Mouse (Mus musculus) layer of hippocampus, postnatal 14 days (tissue): ENCODE measurements at regions not wholly inside any gene's neighbourhood (a gene's known extent, or its start where the extent isn't known, plus 50 kb on each side); places are given as distances from the start of the nearest gene placed in this dataset.

Source experiments
- DNase-seq, 2 experiments: peaks; one replicate each; pipeline ENCODE4 v3.0.0; 2021 to 2022; ENCODE audit warnings: low spot score in 2 of 2, mixed read lengths in 1 of 2

DNA sequence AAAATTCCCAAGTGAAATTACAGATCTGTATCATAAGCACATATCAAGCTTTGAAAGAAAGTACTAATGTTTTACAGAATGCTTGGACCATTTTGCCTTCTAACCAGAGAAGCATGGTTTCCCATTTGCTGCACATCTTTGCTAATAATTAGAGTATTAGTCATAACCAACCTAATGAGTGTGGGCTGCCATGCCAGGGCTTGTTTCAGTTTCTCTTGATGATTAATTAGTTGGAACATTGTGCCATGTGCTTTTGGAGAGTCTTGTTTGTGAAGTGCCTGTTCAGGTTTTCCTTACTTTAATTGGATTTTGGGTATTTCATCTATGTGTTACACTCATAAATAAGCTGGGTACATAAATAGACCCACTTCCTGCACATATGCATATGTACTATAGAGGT lies 927.2 kb upstream of the Ghitm start:
- DNase-seq: peak in 1 of 2 experiments; percentile 59

DNA sequence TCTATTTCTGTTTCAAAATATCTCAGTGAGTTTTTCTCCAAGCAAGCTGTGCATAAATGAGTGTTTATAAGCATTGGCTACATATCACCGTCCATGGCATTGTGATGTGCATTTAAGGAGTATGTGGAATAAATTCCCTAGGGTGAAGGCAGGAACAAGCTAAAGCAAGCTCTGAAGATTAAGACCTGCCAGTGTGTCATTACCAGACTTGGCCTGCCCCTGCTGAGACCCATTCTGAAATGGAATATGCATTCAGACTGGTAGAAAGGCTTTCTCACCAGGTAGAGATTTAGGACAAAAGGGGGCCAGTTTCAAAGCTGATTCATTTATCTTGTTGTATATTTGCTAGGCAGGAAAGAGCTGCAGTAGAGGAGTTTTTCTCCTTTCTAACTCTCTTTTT lies 918.7 kb upstream of the Ghitm start:
- DNase-seq: no peak
